Mouse (Mus musculus) kidney, adult 2 months (tissue): ENCODE results near the gene Adamts20.

ENCODE experiments used
- CTCF ChIP-seq: fragments of 200-500 bp; conservative IDR thresholded peaks from 2 replicates; pipeline ENCODE4 v1.5.1; 2011; ENCODE audit warnings: low read depth, mild to moderate bottlenecking, control low read depth, low read length, moderate library complexity, mixed read lengths; ENCODE audit not compliant: insufficient read depth, insufficient read length
- POLR2A ChIP-seq: fragments of 200-500 bp; IDR thresholded peaks from one replicate; pipeline ENCODE4 v1.6.1; 2011; ENCODE audit warnings: low read depth, low read length, control low read depth

DNA sequence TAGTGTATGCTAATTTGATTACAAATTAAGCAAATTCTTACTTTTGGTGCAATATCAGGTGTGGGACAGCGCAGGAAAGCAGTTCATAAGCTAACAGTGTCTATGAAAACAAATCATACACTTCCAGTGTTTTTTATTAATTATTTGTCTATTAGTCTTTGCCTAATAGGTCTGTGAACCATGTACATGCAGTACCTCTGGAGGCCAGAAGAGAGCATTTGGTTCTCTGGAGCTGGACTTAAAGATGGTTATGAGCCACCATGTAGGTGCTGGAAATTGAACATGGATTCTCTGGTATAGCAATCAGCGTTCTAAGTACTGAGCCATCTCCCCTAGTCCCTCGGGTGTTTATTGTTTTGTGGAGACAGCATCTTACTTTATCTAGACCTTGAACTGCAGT lies 149.0 kb downstream of the Adamts20 start:
- TF ChIP-seq CTCF (no peak), POLR2A (no peak)
